Mouse (Mus musculus) erythroblast, embryonic 14.5 days (primary cell): ENCODE measurements around the gene Rgs3. TPM values are rescaled to one million over a fixed set of nuclear protein-coding genes. Genes with fewer than 3 reads are reported as not detected.

Source experiments
- H3K27me3 ChIP-seq: 2 replicates; pipeline ENCODE4 v1.6.1; 2012; ENCODE audit warnings: inconsistent platforms; ENCODE audit not compliant: control insufficient read depth
- H3K36me3 ChIP-seq: 2 replicates; pipeline ENCODE4 v1.6.1; 2012; ENCODE audit warnings: mild to moderate bottlenecking, inconsistent platforms; ENCODE audit not compliant: control insufficient read depth
- H3K4me1 ChIP-seq: 2 replicates; pipeline ENCODE4 v1.6.1; 2012; ENCODE audit warnings: inconsistent platforms; ENCODE audit not compliant: control insufficient read depth
- H3K4me3 ChIP-seq: replicated peaks from 2 replicates; pipeline ENCODE3; 2012; ENCODE audit warnings: moderate library complexity, mild to moderate bottlenecking, inconsistent platforms
- H3K9me3 ChIP-seq: 2 replicates; pipeline ENCODE4 v1.6.1; 2012; ENCODE audit warnings: low read length, inconsistent platforms, mixed read lengths; ENCODE audit not compliant: control insufficient read depth
- GATA1 ChIP-seq: IDR thresholded peaks from 2 replicates; pipeline ENCODE4 v1.6.1; 2012; ENCODE audit warnings: low read length, inconsistent platforms, mixed read lengths
- TAL1 ChIP-seq: IDR thresholded peaks from 3 replicates; pipeline ENCODE4 v1.6.1; 2012; ENCODE audit warnings: low read length, inconsistent platforms, mixed read lengths
- polyA plus RNA-seq: library from polyadenylated mRNA; stranded (reverse); fragments of >175 nt; gene quantifications from 2 replicates; pipeline ENCODE4 v1.2.3, GENCODE M21; 2012

Rgs3 gene
- polyA plus RNA-seq, 1 experiment, result 0.13 TPM

GRCm38 (mm10) chr4:62621880-62622675 lies 62.4 kb downstream of the Rgs3 start:
- no peak overlapping the region for H3K4me3 ChIP-seq
- no peaks in the 10 kb centered on the region for H3K9me3 ChIP-seq
- no peaks in the 10 kb centered on the region for H3K27me3 ChIP-seq
- no peaks in the 10 kb centered on the region for H3K4me1 ChIP-seq
- no peak for TF ChIP-seq TAL1
- TF ChIP-seq GATA1, result no peak
- H3K36me3 ChIP-seq, result no peaks in the 10 kb centered on the region

- Histone ChIP-seq H3K27me3 (no peaks in the 10 kb centered on the region), H3K4me3 (no peak overlapping the region), H3K36me3 (no peaks in the 10 kb centered on the region), H3K4me1 (no peaks in the 10 kb centered on the region), H3K9me3 (no peaks in the 10 kb centered on the region)
- no peak for TF ChIP-seq TAL1
- no peak for TF ChIP-seq GATA1
These were observed 63.8 kb downstream of the Rgs3 start for GRCm38 (mm10) chr4:62623251-62624015.

GRCm38 (mm10) chr4:62624679-62625450 lies 65.2 kb downstream of the Rgs3 start:
- Histone ChIP-seq H3K36me3 (no peaks in the 10 kb centered on the region), H3K4me3 (no peak overlapping the region), H3K4me1 (no peaks in the 10 kb centered on the region), H3K27me3 (no peaks in the 10 kb centered on the region), H3K9me3 (no peaks in the 10 kb centered on the region)
- TF ChIP-seq GATA1 (no peak), TAL1 (no peak)

- Histone ChIP-seq H3K36me3 (no peaks in the 10 kb centered on the region), H3K4me3 (no peak overlapping the region), H3K27me3 (no peaks in the 10 kb centered on the region), H3K9me3 (no peaks in the 10 kb centered on the region), H3K4me1 (no peaks in the 10 kb centered on the region; the same call in 1 of the 2 replicates)
- TF ChIP-seq GATA1 (no peak), TAL1 (no peak)
These were observed 65.9 kb downstream of the Rgs3 start for GRCm38 (mm10) chr4:62625451-62626061.

GRCm38 (mm10) chr4:62626228-62627026 lies 66.8 kb downstream of the Rgs3 start:
- H3K4me3 ChIP-seq, result no peak overlapping the region
- no peaks in the 10 kb centered on the region for H3K36me3 ChIP-seq
- no peaks in the 10 kb centered on the region; the same call in 1 of the 2 replicates for H3K4me1 ChIP-seq
- no peaks in the 10 kb centered on the region for H3K27me3 ChIP-seq
- H3K9me3 ChIP-seq, result no peaks in the 10 kb centered on the region
- no peak for TF ChIP-seq GATA1
- no peak for TF ChIP-seq TAL1

- H3K27me3 ChIP-seq, result no peaks in the 10 kb centered on the region
- no peaks in the 10 kb centered on the region; the same call in 1 of the 2 replicates for H3K4me1 ChIP-seq
- no peaks in the 10 kb centered on the region for H3K9me3 ChIP-seq
- TF ChIP-seq GATA1 (no peak), TAL1 (no peak)
- no peak overlapping the region for H3K4me3 ChIP-seq
- H3K36me3 ChIP-seq, result no peaks in the 10 kb centered on the region
These were observed 67.7 kb downstream of the Rgs3 start for GRCm38 (mm10) chr4:62627331-62627730.

GRCm38 (mm10) chr4:62628547-62628946 lies 68.9 kb downstream of the Rgs3 start:
- Histone ChIP-seq H3K36me3 (no peaks in the 10 kb centered on the region), H3K4me1 (no peaks in the 10 kb centered on the region; the same call in 1 of the 2 replicates), H3K27me3 (no peaks in the 10 kb centered on the region), H3K9me3 (no peaks in the 10 kb centered on the region), H3K4me3 (no peak overlapping the region)
- TF ChIP-seq GATA1, result no peak
- TF ChIP-seq TAL1, result no peak

- Histone ChIP-seq H3K36me3 (no peaks in the 10 kb centered on the region), H3K27me3 (no peaks in the 10 kb centered on the region), H3K4me1 (no peaks in the 10 kb centered on the region; the same call in none of the 2 replicates), H3K4me3 (no peak overlapping the region), H3K9me3 (no peaks in the 10 kb centered on the region)
- TF ChIP-seq GATA1, result no peak
- TF ChIP-seq TAL1, result no peak
These were observed 69.8 kb downstream of the Rgs3 start for GRCm38 (mm10) chr4:62629461-62629860.
